Mouse (Mus musculus) layer of hippocampus, adult 11-12 months (tissue): ENCODE results near the gene Il18bp.
A peak's percentile ranks its signal among the peaks of the same experiment; 100 is the strongest.
"Not testable (repeated sequence)": the region's sequence is repeated elsewhere in the genome, so short reads cannot be mapped to it uniquely, and the experiment has no call there.

ENCODE experiments used
- DNase-seq: peaks from one replicate; pipeline ENCODE4 v3.0.0; 2022; ENCODE audit warnings: low spot score

The Il18bp gene

DNA sequence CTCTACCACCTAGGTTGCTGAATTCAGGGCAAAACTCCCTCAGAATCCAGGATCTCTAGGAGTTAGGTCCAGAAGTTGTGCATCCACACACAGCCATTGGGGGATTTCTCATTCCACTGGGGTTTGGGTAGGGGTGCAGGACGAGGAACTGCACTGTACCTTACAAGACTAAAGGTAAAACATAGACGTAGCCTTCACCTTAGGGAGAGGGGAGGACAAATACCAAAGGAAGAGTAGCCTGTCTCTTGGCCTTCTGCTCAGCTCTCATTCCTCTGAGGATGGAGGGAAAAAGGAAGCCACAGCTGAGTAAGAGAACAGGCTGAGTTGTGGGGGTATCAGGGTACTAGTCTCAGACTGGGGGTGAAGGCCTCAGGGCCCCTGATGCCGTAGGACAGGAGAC is at the start of gene Il18bp:
Il18bp (minus strand) TSS at position 101 of the 400 bp plus-strand sequence.
- DNase-seq, result no peak

DNA sequence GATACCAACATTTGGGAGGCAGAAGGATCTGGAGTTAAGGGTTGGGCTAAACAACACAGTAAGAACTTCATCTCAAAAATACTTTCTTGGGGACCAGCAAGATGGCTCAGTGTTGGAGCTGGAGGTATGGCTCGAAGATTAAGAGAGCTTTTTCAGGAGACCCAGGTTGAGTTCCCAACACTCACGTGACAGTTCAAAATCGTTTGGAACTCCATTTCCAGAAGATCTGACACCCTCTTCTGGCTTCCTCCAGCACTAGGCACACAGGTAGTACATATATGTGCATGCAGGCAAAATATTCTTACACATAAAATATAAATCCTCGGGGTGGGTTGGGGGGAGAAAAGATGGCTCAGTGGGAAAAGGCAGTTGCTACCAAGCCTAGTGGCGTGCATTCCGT is 47.9 kb upstream of the Il18bp start:
- no peak for DNase-seq

DNA sequence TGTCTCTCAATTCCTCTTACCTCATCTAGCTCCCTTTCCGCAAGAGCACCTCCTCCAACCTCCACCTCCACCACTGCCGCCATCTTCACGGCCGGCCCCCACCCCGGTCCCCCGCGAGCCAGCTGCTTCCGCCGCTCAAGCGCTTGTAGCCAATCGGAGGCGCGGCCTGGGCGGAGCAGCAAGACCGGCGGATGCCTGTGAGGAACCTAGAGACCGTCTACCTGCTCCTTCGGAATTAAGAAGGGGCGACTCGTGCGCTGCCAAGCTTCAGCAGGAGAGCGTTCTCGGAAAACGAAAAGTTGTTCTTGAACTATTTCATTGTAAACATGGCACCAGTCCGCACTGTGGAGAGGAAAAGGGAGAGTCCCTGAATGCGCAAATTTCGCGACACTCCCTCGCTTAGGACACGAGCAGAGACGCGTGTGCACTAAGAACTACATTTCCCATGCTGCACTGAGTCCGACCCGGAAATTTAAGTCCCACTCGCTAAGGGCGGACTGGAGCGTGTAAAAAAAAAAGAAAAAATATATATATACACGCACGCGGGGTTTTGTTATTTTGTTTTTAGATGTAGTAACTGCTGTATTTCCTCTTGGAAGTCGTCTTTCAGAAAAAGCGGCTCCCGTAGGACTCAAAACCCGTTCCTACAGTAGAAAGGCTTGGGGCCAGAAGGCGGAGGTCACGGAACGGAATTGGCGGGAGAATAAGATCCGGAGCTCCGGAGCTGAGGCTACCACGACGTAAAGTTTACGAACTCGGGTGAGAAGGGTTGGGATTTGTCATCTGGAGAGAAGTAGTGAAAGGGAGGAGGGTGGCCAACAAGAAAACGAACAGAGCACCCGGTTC is 46.8 kb upstream of the Il18bp start, which contains the start of the genes Rnf121, Xndc1 and Xntrpc:
Rnf121 (minus strand) TSS at position 424 of the 846 bp plus-strand sequence.
Xndc1 (plus strand) TSS at position 466 of the 846 bp plus-strand sequence.
Xntrpc (plus strand) TSS at position 668 of the 846 bp plus-strand sequence.
- DNase-seq, result peak; percentile 92

DNA sequence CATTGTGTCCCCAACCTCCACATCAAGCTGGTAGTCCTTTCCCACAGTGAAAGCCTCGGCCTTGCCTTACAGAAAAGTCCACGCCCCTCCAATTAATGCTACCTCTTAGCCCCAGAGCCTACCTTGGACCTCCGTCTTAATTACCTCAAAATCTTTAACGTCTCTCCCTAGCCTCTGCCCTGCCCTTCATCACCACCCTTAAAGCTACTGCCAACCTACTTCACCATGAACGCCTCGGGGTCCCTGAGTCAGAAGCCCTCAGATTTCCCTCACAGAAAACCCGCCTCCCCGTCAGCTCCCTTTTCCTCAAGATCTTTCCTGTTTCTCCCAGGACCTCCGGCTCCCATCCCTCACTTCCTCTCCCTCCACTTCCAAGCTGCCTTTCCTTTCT is 46.2 kb upstream of the Il18bp start:
- no peak for DNase-seq

DNA sequence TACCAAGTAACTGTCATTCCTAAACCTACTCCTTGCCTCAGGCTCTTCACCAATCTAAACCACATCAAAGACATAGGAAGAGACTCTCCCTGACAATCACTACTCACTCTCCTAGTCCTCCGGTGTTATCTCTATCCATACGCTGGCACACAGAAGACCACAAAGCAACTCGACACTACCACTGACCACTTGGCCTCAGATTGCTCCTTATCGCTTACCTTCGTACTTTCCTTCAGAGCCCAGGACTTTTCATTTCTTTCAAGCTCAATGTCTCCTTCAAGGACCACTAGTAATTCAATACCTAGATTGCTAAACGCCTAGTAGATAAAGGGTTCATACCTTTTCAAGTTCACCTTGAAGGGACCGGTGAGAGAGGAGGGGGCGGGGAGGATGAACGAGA is 45.4 kb upstream of the Il18bp start:
- DNase-seq, result no peak

DNA sequence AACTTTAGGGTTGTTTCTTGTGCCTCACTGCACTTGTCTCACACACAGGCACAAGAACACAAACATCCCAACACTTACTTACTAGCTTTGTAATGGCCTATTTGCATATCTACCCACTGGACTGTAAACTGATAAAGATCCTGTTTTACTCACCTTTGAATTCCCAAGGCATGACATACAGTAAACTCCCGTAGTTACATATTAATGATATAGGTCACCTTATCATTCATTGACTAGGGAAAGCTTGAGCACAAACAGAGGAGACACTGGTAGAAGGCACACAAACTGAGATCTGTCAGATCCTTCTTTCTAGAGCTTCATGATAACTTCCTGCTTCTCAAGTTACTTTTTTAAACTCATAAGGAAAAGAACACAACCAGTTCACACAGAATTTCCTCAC is 43.7 kb upstream of the Il18bp start:
- no peak for DNase-seq

DNA sequence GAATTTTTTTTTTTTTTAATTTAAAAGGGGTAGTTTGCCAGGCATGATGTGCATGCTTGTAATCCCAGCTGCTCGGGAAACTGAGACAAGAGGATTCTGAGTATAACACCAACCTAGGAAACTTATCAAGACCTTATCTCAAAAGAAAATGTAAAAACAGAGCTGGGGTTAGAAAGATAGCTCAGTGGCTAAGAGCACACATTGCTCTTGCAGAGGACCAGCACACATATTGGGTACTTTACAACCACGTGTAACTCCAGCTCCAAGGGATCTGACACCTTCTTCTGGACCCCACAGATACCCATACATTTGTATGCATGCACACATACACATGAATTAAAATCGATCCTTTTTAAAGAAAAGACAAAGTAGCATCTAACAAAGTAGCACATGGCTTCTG is 42.9 kb upstream of the Il18bp start:
- DNase-seq, result no peak

DNA sequence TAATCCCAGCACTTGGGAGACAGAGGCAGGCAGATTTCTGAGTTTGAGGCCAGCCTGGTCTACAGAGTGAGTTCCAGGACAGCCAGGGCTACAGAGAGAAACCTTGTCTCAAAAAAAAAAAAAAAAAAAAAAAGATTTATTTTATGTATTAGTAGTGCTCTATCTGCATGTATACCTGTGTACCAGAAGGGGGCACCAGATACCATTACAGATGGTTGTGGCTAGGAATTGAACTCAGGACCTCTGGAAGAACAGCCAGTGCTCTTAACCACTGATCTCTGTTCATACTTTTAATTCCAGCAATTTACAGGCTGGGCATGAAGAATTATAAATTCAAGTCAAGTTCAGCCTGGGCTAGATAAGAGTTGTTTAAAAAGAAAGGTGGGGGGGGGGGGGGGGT is 30.0 kb upstream of the Il18bp start:
- not testable (repeated sequence) for DNase-seq

DNA sequence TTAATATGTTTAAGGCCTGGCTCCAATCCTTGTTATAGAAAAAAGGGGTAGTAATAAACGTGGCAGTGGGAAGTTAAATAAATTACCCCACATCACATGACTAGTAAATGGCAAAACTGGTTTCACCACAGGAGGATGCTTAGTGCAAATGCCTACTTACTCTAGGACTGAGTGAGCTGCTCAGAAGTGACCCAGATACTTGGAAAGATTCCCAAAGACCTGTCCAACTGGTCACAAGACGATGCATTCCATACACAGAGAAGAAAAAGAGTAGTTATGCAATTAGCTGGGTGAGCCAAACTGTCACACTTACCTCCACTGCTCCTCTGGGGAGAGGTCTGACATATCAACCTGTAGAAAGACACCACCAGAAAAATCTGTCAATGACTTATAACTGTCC is 23.8 kb upstream of the Il18bp start:
- DNase-seq, result no peak

DNA sequence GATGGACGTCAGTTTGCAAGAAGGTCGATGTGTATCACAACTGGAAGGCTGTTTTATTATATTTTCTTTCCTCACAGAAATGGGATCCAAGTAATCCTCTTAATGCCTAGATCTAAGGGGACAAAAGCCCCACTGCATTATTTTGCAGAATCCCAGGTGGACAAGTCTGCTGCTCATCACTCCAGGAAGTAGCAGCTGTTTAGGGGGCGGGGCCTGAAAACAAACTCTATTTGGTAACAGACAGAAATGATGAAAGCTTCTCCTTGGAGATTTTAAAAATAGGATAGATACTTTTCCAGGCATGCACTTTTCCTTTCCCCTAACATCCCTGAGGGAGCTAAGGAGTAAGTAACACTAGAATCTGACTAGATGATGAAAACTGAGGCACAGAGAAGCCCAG is 18.8 kb upstream of the Il18bp start:
- no peak for DNase-seq

DNA sequence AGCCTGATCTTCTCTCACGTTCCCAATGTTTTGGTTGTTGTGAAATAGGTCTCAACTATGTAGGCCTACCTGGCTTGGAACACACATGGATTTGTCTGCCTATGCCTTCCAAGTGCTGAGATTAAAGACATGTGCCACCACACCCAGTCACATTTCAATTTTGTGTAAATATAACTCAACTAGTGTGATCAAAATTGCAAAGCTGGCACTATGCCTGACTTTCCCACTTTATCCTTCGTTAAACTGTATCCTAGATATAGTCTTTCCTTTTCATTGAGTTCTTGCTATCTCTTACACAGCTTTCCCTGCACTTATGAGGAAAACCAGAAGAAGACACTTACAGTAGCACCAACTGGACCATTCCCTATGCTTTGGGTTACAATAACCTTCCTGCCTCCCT is 17.0 kb upstream of the Il18bp start:
- DNase-seq, result no peak

DNA sequence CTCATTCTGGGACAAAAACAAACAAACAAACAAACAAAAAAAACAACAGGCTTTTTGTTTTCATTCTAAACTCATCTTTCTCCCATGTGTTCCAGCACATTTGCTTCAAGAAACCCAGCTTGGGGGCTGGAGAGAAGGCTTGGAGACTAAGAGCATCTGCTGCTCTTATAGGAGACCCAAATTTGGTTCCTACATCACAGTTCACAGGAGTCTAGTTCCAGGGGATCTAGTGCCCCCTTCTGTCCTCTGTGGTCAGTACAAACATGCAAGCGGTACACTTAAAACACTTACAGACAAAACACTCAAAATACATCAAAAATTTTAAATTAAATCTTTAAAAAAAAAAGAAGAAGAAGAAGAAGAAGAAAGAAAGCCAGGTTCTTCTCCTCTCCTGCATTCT is 16.4 kb upstream of the Il18bp start:
- no peak for DNase-seq

DNA sequence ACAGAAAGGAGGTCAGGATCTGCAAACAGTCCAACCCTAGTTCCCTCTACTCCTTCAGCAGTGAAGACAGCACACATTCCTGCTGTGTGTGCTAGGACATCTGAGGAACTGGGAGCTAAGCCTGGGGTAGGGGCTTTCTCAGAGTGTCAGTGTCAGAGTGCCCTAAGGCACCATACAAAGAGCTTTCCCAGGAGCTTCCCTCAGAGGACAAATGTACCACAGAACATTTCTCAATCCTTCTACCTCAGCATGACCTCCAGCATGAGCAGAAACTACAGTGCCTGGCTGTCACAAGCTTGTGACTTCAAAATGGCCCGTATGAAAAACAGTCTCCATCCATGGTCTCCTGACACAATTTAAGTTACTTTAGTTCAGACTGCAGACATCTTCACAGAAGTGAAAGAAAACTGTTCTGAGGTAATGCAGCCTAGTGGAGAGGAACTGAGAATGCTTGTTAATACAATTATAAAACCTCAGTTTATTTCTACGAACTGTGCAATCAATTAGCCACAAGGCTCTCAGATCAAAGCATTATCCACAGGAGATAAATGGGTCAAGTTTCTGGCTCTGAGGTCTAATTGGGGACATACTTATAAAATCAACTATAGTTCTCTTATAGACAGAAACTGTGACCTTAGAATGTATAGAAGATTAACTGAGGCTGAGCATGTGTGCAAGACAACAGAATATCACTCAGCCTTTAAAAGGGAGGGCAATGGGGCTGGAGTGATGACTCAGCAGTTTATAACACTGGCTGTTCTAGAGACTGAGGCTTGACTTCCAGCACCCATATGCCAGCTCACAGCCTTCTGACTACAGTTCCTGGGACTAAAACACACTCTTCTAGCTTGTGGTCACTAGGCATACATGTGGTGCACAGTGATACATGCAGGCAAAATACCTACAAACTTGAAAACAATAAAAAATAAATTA is 7.0 kb upstream of the Il18bp start:
- DNase-seq, result no peak

DNA sequence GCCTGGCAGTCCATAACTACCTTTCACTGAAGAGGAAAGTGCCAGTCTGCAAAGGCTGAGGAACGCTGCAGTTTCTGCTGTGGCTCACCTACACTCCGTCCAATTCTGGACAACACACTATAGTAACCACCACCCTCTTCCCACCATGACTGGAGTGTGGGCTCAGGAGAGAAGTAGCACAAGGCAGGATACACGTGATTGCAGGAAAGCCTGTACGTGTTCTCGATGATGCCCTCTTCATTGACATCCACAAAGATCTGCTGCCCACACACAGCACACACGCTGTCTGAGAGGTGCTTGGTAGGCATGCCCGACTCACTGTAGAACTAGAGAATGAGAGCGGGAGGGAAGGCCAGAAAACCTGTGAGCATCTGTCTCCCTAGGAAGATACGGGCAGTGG is 5.3 kb upstream of the Il18bp start:
- DNase-seq, result no peak

DNA sequence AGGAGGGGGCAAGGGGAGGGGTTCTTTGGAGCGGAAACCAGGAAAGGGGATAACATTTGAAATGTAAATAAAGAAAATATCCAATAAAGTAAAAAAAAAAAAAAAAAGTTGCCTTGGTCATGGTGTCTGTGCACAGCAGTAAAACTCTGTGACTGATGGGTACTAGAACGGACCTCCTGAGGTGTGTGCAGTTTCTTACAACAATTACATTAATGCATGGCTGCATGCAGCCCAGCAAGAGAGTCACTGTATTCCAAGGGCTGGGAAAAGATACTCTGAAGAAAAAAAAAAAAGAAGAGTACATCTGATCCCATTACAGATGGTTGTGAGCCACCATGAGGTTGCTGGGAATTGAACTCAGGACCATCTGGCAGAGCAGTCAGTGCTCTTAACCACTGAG is 2.4 kb upstream of the Il18bp start:
- not testable (repeated sequence) for DNase-seq

DNA sequence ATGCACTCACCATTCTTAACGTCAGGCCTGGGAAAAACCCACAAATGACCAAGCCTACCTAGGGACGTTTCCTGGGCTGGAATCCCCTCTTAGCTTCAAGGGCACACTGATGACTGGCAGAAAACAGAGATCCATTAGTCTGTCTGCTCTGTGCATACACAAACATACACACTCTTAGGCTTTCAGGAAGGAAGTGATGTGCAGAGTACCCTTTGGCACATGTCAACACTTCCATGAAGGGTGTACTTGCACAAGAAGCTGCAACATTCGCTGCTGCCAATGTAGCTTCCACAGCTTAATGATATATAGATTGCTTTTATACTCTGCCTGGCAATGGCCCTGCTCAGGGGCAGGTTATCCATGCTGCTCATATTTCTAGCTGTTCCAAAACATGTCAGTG is 872 bp upstream of the Il18bp start:
- DNase-seq, result no peak

DNA sequence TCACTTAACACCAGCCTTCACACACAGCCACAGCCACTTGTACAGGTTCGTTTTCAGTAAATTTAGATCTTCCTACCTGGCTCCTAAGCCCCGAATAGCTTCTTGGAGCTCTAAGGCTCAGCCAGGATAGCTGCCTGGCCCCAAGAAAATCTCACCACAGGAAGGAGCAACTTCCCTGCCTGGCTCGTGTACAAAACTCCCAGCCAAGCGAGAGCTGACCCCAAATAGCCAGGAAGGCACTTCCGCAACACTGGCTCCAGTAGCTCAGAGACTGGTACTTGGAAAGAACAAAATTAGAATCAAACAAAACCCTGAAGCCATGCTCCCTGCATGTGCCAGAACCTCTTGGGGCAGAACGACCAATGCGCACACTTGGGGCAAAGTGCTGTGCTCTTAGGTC is 456 bp downstream of the Il18bp start:
- no peak for DNase-seq

DNA sequence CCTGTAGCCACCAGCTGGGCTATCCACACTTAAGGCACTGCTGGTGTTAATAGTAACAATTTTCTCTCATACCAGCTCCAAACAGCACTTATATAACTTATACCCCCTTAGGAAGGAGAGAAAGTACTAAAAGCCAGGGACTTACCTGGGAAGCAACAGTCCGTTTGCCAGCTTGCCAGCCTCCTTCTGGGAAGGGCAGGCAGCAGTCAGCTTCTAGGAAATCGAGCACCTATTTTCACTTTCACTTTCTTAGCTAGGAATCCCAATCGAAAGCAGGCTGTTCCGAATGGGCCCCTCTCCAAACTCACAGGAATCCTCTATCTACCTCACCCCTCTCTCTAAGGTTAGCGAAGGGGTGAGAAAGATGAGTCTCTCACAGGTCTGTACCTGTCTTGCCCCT is 1.0 kb downstream of the Il18bp start:
- DNase-seq, result no peak

DNA sequence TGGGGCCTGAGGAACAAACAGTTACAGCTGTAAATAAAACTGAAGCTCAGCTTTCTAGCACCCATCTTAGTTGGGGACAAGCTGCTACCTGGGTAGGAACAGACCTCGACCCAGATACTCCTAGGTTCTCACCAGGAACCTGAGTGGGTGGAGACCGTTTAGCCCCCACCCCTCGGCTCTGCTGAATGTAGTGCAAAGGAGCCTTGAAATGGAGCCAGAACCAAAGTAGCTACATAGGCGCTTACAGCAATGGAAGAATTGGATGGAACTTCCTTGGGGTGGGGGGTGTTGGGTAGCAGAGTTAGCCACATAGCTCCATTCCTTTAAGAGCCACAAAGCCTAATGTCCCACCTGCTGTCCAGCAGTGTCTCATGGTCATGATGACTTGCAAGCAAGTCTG is 1.6 kb downstream of the Il18bp start:
- DNase-seq, result no peak

DNA sequence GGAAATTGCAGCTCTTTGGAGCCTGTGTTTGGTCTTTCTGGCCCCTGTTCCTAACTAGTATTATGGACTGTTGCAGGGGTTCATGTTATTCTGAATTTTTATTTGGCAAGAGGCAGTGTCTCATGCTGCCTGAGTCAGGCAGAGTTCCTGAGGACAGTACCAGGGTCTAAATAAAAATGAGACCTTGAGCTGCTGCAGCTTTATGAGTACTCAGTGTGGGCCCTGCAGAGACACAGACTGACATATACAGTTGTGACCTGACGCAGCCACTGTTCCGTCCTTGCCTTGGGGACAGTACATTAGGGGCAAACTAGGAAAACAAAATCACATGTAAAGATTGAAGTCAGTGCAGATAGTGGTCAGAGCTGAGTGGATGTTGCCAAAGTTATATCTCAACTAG is 3.5 kb downstream of the Il18bp start:
- DNase-seq, result no peak

DNA sequence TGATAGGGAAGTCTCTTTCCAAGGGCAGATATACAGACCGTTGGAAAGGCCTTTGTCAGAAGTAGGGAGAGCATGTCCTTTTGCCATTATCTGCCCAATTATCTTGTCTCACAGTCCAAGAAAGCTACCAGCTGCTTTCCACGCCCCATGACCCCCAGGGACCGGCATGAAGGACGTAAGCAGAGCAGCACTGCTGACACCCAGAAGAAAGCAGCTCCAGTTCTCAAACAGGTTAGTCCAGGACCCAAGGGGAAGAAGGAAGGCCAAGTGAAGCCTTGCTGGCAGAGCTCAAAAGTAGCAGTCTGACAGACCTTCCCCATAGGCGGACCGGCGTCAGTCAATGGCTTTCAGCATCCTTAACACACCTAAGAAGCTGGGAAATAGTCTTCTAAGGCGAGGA is 5.1 kb downstream of the Il18bp start:
- DNase-seq, result no peak

DNA sequence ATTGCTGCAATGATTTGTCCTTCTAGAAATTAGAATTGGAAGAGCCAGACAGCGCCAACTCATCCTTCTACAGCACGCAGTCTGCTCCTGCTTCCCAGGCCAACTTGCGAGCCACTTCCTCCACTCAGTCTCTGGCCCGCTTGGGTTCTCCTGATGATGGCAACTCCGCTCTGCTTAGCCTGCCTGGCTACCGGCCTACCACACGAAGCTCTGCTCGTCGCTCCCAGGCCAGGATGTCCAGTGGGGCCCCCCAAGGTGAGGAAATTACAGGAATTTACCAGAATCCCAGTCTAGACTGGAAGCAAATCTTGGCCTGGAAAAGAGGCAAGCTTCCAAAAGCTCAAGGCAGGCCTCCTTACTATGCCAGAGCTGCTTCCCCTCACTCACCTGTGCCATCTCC is 6.6 kb downstream of the Il18bp start:
- no peak for DNase-seq

DNA sequence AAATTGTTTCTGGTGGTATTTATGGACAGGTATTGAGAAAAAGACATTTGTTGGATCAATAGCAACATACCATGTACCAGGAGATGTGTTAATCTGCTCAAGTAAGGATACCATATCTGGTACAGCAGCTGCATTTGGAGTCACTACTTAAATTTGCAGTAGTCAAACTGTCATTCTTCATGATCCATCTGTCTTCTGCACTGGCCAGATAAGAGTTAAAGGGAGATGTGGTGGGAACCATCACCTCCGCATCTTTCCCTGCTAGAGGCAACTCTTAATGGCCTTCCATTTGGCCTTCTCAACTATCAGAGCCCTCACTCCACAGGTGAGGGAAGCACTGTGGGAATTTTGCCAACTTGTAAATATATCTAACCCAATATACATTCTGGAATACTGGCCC is 12.0 kb downstream of the Il18bp start:
- DNase-seq, result no peak
